Mouse (Mus musculus) fat pad, adult 2 months (tissue): ENCODE data around the gene Atp2c1.

Source experiments
- DNase-seq: peaks from one replicate; pipeline ENCODE4 v3.0.0-alpha.2; 2011; ENCODE audit warnings: low read depth, low spot score; ENCODE audit errors: extremely low read depth

Atp2c1 gene

DNA sequence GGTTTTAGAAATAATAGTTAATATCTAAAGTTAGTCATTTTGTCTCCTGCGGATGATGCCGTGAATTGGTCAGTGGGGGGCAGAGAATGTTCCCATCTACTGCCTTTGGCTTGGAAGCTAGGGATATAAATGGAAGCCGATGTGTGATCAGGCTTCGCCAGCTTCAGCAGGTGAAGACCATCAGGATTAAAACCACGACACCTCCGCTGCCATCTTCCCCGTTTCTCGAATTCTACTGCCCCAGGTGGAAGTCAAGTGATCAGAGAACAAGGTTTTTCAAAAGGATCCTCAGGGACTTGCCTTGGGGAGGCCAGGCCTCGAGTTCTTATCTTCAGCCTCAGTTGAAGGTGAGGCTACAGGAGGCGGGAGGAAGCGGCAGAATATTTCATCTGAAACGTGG lies at the start of gene Atp2c1:
Atp2c1 (minus strand) TSS at position 101 of the 400 bp plus-strand sequence.
- no peak for DNase-seq

DNA sequence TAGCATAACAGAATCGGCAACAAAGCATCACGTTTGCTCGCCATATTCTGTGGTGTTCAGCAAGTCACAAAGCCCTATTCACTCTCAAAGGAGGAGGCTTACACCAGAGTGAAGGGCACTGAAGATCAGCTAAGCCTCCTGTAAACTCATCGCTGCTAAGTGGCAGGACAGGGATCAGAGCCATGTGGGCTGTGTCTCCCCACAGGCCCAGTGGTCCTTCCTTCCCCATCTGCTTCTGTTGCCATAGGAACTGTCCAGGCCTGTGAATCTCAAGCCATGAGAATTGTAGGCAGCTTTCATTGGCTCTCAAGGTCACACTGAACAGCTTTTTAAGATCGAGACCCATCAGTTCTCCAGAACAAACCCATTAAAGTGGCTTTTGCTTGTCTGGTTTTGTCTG lies 30.3 kb upstream of the Atp2c1 start:
- no peak for DNase-seq

GRCm38 (mm10) chr9:105556141-105556735 lies 29.1 kb upstream of the Atp2c1 start:
- DNase-seq, result peak; percentile 31

- no peak for DNase-seq
These were observed 27.3 kb upstream of the Atp2c1 start for GRCm38 (mm10) chr9:105554439-105554807.

DNA sequence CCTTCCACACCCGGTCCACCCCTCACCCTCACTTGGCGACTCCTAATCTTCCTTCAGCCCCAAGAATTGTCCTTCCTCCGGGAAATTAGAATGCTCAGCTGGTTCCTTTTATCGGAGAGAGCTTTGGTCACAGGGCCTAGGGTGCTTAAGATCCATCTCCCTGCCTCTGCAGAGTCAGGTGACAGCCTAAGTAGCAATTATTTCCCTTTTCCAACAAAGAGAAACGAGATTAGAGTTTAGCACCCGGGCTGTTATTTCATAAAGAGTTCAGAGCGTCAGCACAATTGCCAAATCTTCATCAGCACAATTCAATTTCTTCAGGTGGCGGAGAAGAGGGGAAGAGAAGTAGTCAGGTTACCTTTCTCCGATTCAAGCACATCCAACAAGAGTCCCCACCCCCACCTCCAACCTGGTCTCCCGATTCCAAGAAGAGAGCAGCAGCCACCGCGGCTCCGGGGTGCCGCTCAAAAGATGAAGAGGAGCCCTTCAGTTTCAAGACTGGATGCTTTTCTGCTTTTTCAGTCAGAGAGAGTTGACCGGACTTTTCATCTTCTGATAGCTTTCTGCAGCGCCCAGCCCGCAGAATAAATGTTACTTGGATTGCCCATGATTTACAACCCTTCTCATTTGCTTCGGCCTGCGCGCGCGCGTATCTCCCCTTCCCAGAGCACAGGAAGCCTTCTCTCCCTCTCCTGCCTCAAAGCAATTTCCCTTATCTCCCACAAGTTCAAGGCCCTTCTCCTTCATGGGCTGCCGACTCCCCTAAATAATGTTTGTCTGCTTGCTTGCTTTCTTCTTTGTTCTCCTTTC lies 26.7 kb upstream of the Atp2c1 start:
- no peak for DNase-seq

GRCm38 (mm10) chr9:105551407-105551806 lies 24.3 kb upstream of the Atp2c1 start:
- no peak for DNase-seq

GRCm38 (mm10) chr9:105549096-105549495 lies 22.0 kb upstream of the Atp2c1 start:
- no peak for DNase-seq

DNA sequence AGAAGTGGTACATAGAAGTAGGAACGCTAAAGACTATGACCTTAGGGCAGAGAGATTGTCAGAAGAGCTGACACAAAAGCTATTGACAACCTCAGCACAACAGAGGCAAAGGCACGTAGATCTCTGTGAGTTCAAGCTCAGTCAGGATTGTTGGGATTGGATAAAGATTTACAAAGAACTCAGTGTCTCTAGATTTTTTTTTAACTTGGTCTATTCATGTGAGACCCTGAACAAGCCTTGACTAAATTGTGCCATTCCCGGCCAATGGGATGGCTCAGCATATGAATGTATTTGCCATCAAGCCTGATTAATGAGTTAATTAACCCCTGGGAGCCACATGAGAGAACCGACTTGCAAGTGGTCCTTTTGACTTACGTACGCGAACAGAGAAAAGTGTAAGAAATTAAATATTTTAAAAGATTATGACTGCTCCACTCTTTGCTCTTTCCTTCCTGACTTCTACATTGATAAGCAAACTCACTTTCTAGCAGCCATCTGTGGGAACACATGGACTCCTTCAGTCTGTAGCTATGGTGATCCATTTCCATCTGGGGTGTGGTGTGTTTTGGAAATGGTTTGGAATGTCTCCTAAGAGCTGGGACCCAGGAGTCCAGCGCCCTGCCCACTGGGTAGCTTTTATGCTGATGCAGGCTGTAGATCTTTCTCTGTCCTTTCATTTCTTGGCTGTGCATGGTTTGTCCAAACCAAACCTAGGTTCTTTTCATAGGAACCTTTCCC lies 17.1 kb upstream of the Atp2c1 start:
- DNase-seq, result no peak

DNA sequence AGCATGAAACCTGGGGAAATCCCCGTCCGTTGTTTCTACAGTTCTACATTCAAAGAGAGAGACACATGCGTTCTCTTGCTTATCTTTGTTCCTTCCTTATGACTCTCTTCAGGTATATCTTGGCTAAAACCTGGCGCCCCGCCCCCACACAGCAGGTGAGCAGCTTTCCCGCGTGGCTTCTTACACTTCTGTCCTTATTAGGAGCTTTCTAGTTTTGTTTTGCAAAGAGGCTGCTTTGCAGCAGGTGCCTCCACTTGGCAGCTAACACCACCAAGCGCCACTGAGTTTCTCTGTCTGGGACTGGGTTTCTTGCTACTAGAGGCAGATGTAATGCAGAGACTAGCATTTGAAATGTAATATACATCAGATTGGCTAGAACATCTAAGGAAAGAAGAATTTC lies 10.4 kb upstream of the Atp2c1 start:
- DNase-seq, result no peak

DNA sequence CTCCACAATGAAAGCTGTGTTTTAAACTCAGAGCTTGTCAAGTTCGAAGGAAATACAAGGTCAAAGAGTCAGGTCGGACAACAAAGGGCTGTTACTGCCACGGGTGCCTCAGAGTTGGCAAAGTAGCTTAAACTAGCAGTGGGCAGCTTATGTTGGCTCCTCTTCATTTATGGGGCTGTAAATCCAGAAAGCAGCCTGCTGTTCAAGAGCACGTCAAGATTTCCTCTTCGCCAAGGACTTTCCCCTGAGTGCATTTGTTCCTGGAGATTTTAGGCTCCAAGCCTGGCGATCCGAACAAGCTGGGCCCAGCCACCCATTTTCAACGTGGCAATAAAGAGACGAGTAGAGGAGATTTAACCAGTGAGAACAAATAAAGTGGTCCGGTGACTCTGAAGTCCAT lies 9.8 kb upstream of the Atp2c1 start:
- no peak for DNase-seq

- DNase-seq, result no peak
These were observed 1.8 kb downstream of the Atp2c1 start for GRCm38 (mm10) chr9:105525355-105525754.

- DNase-seq, result no peak
These were observed 4.1 kb downstream of the Atp2c1 start for GRCm38 (mm10) chr9:105523038-105523437.

GRCm38 (mm10) chr9:105522063-105522462 lies 5.1 kb downstream of the Atp2c1 start:
- no peak for DNase-seq

DNA sequence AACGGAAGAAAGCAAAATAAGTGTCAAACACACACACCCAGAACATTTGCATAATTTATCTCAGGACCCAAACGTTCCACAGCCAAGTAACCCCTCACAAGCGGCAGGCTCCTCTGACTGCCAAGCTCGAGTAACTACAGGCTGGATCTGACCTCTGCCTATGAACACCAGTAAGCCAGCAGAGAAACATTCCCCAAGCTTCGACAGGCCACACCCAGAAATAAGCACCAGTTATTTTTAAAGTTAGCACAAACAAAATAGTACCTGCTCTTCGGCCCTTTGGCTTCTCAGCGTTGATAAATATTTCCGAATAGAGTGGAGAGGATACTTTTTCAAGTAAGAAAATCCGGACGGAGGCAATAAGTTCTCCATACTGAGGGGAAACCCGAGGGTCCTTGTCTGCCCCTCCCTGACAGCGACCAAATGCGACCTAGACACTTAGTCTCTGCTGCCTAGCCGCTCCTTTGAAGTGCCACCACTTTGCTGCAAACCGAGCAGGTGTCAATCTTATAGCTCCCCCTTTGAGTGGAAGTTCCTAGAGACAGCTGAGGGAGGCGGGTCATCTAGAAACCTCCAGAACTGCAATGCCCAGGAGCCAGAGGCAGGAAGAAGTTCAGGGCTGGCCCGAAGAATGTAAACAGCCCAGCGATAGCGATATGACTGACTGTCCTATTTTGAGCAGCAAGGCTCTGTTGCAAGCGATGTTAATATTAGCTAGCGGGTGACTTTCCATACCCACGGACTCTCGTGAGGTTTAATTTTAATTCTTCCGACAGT lies 6.2 kb downstream of the Atp2c1 start:
- DNase-seq, result no peak

- no peak for DNase-seq
These were observed 7.7 kb downstream of the Atp2c1 start for GRCm38 (mm10) chr9:105519278-105519883.

- no peak for DNase-seq
These were observed 23.4 kb downstream of the Atp2c1 start for GRCm38 (mm10) chr9:105503690-105504089.

GRCm38 (mm10) chr9:105502389-105502788 lies 24.7 kb downstream of the Atp2c1 start:
- DNase-seq, result no peak

- no peak for DNase-seq
These were observed 31.6 kb downstream of the Atp2c1 start for GRCm38 (mm10) chr9:105495316-105496174.

- DNase-seq, result no peak
These were observed 32.4 kb downstream of the Atp2c1 start for GRCm38 (mm10) chr9:105494553-105495315.
